Mouse (Mus musculus) layer of hippocampus, adult 2 months (tissue): ENCODE results near the gene A630095N17Rik. TPM values are rescaled to one million over a fixed set of nuclear protein-coding genes. Genes with fewer than 3 reads are reported as not detected.
"Not testable (repeated sequence)": the region's sequence is repeated elsewhere in the genome, so short reads cannot be mapped to it uniquely, and the experiment has no call there.

Experiments
- DNase-seq, 2 experiments: peaks; one replicate each; pipeline ENCODE4 v3.0.0; 2022; ENCODE audit warnings: low spot score in 2 of 2
- H3K27ac ChIP-seq: fragments of 200-600 bp; 2 replicates; pipeline ENCODE4 v1.8.1; 2022
- H3K4me3 ChIP-seq: fragments of 200-600 bp; 2 replicates; pipeline ENCODE4 v1.8.1; 2022; ENCODE audit warnings: mild to moderate bottlenecking
- CTCF ChIP-seq: fragments of 200-600 bp; conservative IDR thresholded peaks from 2 replicates; pipeline ENCODE4 v1.8.1; 2022; ENCODE audit warnings: antibody characterized with exemption, mild to moderate bottlenecking, moderate library complexity
- total RNA-seq, 2 experiments: library from RNA; stranded (reverse); gene quantifications; 2 replicates each; pipeline ENCODE4 v1.2.3; 2021

The A630095N17Rik gene
- total RNA-seq, 2 experiments from 2014 or later = not detected

DNA sequence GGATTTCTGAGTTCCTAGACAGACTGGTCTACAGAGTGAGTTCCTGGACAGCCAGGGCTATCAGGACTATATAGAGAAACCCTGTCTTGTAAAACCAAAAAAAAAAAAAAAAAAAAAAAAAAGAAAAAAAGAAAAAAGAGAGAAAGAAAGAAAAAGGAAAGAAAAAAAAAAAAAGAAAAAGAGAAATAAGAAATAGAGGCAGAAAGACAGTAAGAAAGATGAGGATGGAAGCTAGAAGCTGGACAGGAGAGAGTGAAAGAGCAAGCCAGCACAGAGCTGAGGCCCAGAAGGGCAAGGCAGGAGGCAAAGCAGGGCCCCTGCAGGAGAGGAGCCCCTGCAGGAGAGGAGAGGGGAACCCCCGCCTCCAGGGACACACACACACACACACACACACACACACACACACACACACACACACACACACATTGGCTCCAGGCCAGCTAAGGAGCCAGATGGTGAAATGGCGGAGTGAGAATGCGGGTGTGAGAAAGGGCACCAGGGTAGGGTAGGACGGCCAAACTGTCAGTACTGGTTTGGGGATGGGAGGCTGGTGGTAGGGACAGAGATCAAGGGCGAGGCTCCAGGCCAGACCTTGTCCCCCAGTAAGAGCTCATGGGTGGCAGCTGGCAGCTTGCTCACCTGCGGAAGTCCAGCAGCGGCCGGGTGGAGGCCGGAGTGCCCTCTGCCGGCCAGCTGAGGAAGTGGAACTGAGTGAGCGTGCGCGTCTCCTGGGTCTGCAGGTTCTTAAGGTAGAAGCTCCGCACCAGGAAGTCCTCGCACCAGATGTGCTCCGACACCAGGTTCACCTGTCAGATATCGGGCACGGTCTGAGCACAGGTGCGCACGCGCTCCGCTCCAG lies 19.4 kb upstream of the A630095N17Rik start:
- Histone ChIP-seq H3K27ac (peak overlapping the region; percentile 51; the same call in 1 of the 2 replicates), H3K4me3 (peak overlapping the region; percentile 5; the same call in 1 of the 2 replicates)
- peak in 1 of 2 experiments; percentile 61 for DNase-seq
- peak; percentile 96 for TF ChIP-seq CTCF

DNA sequence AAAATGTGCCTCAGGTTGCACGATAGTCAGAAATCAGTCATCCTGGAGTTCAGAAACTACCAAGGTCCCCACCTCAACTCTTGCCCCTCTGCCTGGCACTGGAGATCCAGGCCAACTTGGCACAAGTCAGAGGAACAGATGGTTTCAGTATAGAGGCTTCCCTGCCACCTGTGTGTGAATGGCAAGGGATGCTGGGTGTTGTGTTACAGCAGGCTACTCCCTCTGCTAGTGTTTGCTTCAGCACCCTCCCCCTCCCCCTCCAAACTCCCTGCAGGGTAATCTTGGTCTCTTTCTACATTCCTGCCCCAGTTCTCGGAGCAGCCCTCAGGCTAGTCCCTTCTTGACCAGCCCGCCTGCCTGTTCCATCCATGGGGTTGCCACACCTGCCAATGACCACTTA lies 18.6 kb upstream of the A630095N17Rik start:
- TF ChIP-seq CTCF = no peak
- no peak overlapping the region for H3K4me3 ChIP-seq
- no peak for DNase-seq
- H3K27ac ChIP-seq = 0 out of 2 replicates have a peak overlapping the region, but pooled peaks have one; percentile 6

DNA sequence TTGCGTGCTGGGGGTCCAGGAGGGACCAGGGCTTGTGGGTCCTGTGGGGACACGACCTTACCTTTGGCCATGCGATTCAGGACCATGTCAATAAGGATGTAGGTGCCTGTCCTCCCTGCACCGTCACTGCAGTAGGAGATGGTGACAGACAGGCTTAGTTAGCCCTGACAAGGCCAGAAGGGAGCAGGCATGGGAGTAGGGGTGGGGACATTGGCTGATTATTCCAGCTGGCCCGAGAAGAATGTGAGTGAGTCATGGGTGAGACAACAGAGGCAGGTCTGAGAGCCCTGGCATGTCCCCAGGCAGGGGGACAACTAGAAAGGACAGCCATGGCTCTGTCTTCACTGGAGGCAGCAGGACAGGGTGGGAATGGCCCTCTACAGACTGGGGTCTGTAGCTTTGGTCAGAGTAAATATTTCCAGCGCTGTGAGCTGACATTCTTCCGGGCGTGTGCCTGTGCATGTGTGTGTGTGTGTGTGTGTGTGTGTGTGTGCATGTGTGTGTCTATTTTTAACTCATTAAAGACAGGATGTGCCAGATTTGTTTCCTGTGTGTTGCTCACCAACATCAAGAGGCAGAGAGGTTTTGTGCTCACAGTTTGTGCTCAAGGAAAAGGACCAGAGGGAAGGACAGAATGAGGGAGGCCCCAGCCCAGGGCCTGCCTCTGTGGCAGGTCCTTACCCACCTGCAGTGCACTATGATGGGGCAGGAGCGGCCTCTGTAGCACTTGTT lies 16.3 kb upstream of the A630095N17Rik start:
- Histone ChIP-seq H3K4me3 (no peak overlapping the region), H3K27ac (peak overlapping the region; percentile 82)
- TF ChIP-seq CTCF = no peak
- no peak for DNase-seq

DNA sequence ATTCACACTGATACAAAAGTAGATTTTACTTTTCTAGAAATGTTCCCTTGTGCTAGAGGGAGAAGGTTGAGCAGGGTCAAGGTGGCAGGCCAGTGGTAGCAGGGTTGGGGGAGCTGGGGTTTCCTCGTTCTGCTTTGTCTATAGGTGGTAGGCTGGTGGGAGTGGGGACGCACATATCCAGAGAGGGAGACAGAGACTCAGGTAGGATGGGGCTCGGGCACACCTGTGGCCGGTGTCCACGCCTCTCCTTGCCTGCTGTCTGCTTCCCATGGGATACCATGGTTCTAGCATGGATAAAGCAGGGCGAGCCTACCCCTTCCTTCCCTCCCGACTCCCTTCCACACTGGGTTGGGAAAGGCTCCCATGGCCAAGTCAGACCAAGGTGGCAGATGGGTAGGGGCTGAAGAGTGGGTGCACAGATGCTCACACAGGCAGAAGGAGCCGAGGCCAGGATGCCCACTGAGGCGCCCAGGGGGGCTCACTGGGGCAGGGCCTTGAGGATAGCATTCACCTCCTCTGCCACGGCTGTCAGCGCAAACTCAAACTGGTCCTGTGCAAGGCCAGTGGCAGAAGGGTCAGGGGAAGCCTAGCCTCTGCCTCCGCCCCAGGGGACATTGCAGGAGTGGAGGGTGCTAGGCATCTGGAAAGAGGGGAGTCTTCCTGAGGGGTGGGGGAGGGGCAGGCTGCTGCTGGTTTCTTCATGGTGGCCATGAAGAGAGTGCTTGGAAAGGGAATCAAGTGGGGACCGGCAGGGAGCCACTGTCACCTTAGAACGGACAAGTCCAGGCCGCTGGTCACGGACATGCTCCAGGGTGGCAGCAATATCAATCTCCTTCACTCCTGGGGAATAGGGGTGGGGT lies 15.4 kb upstream of the A630095N17Rik start:
- TF ChIP-seq CTCF = no peak
- Histone ChIP-seq H3K27ac (peak overlapping the region; percentile 82), H3K4me3 (no peak overlapping the region)
- no peak for DNase-seq

DNA sequence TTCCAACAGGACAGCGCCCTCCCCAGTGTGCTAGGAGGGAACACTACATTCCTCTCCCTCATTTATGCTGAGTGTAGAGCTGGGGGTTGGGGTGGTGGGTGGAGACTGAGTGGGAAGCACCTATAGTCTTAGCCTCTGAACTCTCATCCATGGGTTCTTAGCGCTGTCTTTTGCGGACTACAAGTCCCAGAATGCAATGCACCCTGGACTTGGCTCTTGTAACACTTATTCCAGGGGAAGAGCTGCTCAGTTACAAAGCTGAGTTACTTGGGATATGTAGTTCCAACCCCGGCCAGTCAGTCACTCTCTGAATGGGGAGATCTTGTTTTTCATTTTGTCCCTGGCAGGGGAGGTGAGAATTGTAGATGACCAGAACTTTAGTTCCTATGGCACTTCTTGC lies 12.9 kb upstream of the A630095N17Rik start:
- no peak overlapping the region for H3K4me3 ChIP-seq
- TF ChIP-seq CTCF = peak; percentile 22; the same call in 1 of the 2 replicates
- peak; percentile 64 to 72 for DNase-seq
- H3K27ac ChIP-seq = peak overlapping the region; percentile 82; the same call in 1 of the 2 replicates

DNA sequence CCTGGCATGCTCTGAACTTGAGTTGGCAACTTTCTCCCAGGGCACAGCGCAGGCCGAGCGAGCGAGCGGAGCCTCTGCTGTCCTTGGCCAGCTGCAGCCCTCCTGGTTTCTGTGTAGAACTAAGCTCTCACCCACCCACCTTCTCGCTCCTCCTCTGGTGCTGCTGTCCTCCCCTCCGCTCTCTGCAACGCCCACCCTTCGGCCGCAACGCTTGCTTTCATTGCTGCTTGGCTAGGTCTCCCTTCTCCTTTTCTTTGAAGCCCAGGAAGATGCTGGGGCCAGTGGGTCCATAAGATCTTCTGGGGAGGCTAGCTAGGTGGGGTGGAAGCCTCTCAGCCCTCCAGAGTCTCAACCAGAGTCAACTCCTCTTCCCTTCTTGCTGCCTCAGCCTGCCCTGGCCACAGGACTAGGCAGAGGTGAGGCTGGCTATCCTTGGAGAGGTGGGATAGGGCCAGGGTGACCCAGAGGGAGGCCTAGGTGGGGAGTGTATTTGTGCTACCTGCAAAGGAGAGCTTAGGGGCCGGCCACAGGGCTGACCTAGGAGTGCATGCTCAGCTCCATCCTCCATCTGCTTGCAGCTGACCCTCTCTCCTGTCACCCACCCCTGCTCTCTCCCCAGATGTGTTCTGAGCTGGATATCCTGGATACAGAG lies 12.4 kb upstream of the A630095N17Rik start:
- Histone ChIP-seq H3K27ac (peak overlapping the region; percentile 43; the same call in 1 of the 2 replicates), H3K4me3 (no peak overlapping the region)
- DNase-seq = no peak
- no peak for TF ChIP-seq CTCF

DNA sequence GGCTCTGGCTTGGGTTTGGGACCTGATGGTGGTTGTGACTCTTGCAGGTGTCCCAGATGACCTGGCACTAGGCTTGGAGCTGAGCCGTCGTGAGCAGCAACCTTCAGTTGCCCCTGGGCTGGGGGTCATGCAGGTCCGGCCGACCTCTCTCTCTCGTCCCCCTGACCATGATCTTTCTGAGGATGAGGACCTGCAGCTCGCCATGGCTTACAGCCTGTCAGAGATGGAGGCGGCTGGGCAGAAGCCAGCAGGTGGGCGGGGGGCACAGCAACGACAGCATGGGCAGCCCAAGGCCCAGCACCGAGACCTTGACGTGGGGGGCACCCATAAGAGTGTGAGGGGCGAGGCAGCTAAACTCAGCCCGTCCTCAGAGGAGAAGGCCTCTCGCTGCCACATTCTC lies 11.5 kb upstream of the A630095N17Rik start:
- no peak for TF ChIP-seq CTCF
- Histone ChIP-seq H3K27ac (no peak overlapping the region), H3K4me3 (no peak overlapping the region)
- no peak for DNase-seq

DNA sequence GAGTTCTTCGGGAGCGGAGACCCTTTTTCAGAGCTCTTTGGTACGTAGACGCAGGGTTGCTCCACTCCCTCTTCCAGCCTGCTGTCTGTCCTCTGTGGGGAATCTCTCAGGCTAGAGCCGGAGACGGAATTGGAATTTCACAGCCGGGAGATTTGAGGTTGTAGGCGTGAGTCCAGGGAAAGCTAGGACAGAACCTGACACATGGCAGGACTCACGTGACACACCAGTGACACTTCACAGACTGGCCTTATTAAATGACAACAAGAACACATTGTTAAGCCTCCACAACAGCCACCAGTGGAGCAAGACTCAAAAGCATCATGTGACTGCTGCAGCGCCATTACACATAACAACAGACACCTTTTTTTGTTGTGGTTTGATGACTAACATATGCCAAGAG lies 7.7 kb upstream of the A630095N17Rik start:
- Histone ChIP-seq H3K27ac (peak overlapping the region; percentile 81), H3K4me3 (no peak overlapping the region; the same call in 1 of the 2 replicates)
- DNase-seq = no peak
- TF ChIP-seq CTCF = no peak

DNA sequence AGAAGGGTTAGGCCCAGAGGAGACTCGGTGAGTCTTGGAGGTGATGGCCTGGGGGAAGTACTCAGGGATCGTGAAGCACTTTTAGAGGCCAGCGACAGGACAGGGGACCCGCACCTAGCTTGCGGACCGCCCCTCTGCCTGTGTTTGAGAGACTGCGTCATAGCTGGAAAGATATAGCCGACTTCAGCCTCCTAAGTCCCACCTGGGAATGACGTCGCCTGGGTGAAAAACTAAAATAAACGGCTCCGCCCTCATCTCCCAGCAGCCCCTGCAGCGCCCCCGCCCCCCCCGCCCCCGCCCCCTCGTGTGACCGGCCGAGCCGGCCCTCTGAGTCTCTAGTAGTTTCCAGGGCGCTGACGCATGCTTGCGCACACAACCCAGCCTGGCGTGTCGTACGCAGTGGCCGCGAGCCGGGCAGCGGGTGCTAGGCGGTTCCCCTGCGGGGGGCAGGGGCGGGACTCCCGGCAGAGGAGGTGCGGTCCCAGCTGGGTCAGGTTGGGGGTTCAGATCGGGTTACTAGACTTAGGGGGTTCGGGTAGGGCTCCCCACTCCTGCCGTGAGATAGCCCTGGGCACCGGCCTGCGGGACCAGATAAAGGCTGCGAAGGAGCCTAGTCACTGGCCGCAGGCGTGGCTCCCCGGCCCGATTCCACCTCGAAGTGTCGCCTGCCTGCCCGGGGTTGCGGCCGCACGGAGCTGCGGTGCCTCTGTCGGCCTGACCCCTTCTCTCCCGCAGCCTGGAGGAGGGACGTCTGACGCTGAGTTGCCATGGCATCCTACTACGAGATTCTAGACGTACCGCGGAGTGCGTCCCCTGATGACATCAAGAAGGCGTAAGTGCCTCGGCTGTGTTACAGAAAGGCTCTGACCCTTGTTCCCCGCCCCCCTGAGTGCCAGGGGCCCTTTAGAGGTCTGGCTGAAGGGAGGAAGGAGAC lies 4.5 kb upstream of the A630095N17Rik start, which contains the start of gene Dnajb2:
Dnajb2 (plus strand) TSS at position 290 of the 934 bp plus-strand sequence.
- H3K4me3 ChIP-seq = peak within 1 kb of the TSS; percentile 97
- DNase-seq = peak; percentile 80 to 81
- peak within 1 kb of the TSS; percentile 100 for H3K27ac ChIP-seq
- no peak for TF ChIP-seq CTCF

DNA sequence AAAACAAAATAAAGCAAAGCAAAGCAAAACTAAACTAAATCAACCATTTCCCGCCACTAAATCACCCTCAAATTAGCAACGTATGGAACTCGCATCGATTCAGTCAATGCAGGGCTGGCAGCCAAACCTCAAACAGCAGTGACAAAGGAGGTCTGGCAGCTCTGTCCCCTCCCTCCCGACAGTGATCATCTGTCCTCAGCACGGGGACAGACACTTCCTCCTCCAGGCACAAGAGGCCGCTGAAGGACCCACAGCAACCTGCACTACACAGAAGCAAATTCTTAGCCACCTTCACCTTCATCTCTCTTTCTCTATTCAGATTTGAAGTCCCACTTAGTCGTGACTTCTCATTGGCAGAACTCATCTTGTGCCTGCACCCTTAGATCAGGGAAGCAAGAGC lies 2.7 kb upstream of the A630095N17Rik start:
- DNase-seq = peak; percentile 64 to 79
- Histone ChIP-seq H3K27ac (peak overlapping the region; percentile 44; the same call in 1 of the 2 replicates), H3K4me3 (no peak overlapping the region)
- TF ChIP-seq CTCF = peak; percentile 89

DNA sequence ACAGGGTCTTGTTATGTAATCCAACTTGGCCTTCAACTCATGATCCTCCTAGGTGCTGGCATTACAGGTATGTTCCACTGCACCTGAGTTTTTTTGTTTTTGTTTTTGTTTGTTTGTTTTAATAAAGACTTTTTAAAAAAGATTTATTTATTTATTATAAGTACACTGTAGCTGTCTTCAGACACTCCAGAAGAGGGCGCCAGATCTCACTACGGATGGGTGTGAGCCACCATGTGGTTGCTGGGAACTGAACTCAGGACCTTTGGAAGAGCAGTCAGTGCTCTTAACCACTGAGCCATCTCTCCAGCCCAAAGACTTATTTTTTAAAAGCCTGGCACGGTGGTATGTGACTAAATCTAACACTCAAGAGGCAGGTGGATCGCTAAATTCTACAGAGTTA lies 587 bp upstream of the A630095N17Rik start:
- TF ChIP-seq CTCF = peak; percentile 57
- not testable (repeated sequence) for H3K4me3 ChIP-seq, H3K27ac ChIP-seq, DNase-seq
